Comparison of ENCODE assay signal across 26 mouse cellular contexts in genomic region chr19:10776906-10777305, GRCm38 (mm10). TPM values are rescaled to one million over a fixed set of nuclear protein-coding genes. Genes with fewer than 3 reads are reported as not detected.
"Had no signal": no experiment of that assay in that cellular context is flagged by ENCODE, and none has a peak within 500 bp of the region (broad histone marks: within the 10 kb centered on the region; RNA-seq: fewer than 3 reads in every experiment).

No protein-coding gene starts in this region.

- H3K4me2 ChIP-seq: heart, embryonic 12.5 days; hindbrain, embryonic 12.5 days; hindbrain, embryonic 14.5 days; limb, embryonic 12.5 days had no signal

- H3K4me3 ChIP-seq: gastrocnemius, adult 2 months; heart, embryonic 10.5 days; heart, embryonic 12.5 days; hindbrain, embryonic 10.5 days; hindbrain, embryonic 12.5 days; layer of hippocampus, adult 2 months; left cerebral cortex, adult 2 months; limb, embryonic 10.5 days; limb, embryonic 12.5 days had no signal

- H3K27me3 ChIP-seq: hindbrain, embryonic 12.5 days; limb, embryonic 12.5 days had no signal

- DNase-seq: gastrocnemius, adult 2 months; gastrocnemius, postnatal 10 days; gastrocnemius, postnatal 25 days; heart, adult 18-20 months; heart, postnatal 10 days; heart, postnatal 4 days; kidney, adult 11 months; kidney, adult 2 months; kidney, adult 9 months; kidney, postnatal 10 days; kidney, postnatal 25 days; kidney, postnatal 4 days had no signal

- H3K4me1 ChIP-seq: heart, embryonic 10.5 days; hindbrain, embryonic 10.5 days; hindbrain, embryonic 12.5 days; limb, embryonic 10.5 days; limb, embryonic 12.5 days had no signal

- H3K9ac ChIP-seq: heart, embryonic 12.5 days; hindbrain, embryonic 12.5 days; hindbrain, embryonic 14.5 days; limb, embryonic 12.5 days had no signal

- ATAC-seq: hindbrain, embryonic 16.5 days; intestine, embryonic 16.5 days had no signal

- H3K9me3 ChIP-seq: heart, embryonic 10.5 days; heart, embryonic 12.5 days; hindbrain, embryonic 10.5 days; hindbrain, embryonic 12.5 days; limb, embryonic 10.5 days; limb, embryonic 12.5 days had no signal

- H3K36me3 ChIP-seq: heart, embryonic 10.5 days; heart, embryonic 12.5 days; hindbrain, embryonic 10.5 days; hindbrain, embryonic 12.5 days; limb, embryonic 10.5 days; limb, embryonic 12.5 days had no signal

- H3K27ac ChIP-seq: gastrocnemius, adult 2 months; heart, embryonic 10.5 days; hindbrain, embryonic 10.5 days; hindbrain, embryonic 12.5 days; hindbrain, embryonic 14.5 days; layer of hippocampus, adult 2 months; left cerebral cortex, adult 2 months; limb, embryonic 10.5 days; limb, embryonic 12.5 days had no signal

RNA-seq across cellular contexts. Expression of gene Cd5, which starts 38.1 kb away (rescaled TPM):
- polyA plus RNA-seq: intestine, embryonic 14.5 days; intestine, embryonic 16.5 days had no signal

RNA-seq across cellular contexts. Expression of gene Cd6, which starts 53.0 kb away (rescaled TPM):
- polyA plus RNA-seq: heart, embryonic 10.5 days; heart, embryonic 12.5 days; heart, embryonic 14.5 days; hindbrain, embryonic 10.5 days; hindbrain, embryonic 12.5 days; hindbrain, embryonic 14.5 days; hindbrain, embryonic 16.5 days; kidney, embryonic 16.5 days; limb, embryonic 10.5 days; limb, embryonic 12.5 days had no signal
